Mouse (Mus musculus) embryonic facial prominence, embryonic 11.5 days (tissue): ENCODE measurements around the gene Rab4b. TPM values are rescaled to one million over a fixed set of nuclear protein-coding genes. Genes with fewer than 3 reads are reported as not detected.

Experiments
- ATAC-seq: fragments of 200-750 bp; cut with Nextera tagmentation; replicated peaks from 2 replicates; pipeline ENCODE4 v1.8.0; 2017; ENCODE audit warnings: low read depth; ENCODE audit not compliant: insufficient number of reproducible peaks, low FRiP score, low TSS enrichment
- DNase-seq: peaks from one replicate; pipeline ENCODE4 v3.0.0-alpha.2; 2015; ENCODE audit warnings: low spot score
- H3K27ac ChIP-seq: fragments of 300-500 bp; sonication (generic); replicated peaks from 2 replicates; pipeline ENCODE4 v1.5.1; 2014; ENCODE audit warnings: mild to moderate bottlenecking, low read depth, low read length, control low read depth
- H3K27me3 ChIP-seq: fragments of 300-500 bp; sonication (generic); 2 replicates; pipeline ENCODE4 v1.6.1; 2014; ENCODE audit warnings: mild to moderate bottlenecking, low read length, moderate library complexity, mixed read lengths; ENCODE audit not compliant: control insufficient read depth, insufficient read depth
- H3K36me3 ChIP-seq: fragments of 300-500 bp; sonication (generic); replicated peaks from 2 replicates; pipeline ENCODE4 v1.6.1; 2014; ENCODE audit warnings: low read depth, mild to moderate bottlenecking, low read length, moderate library complexity, mixed read lengths; ENCODE audit not compliant: control insufficient read depth, insufficient read depth
- H3K4me1 ChIP-seq: fragments of 300-500 bp; sonication (generic); 2 replicates; pipeline ENCODE4 v1.6.1; 2014; ENCODE audit warnings: low read length, mixed read lengths; ENCODE audit not compliant: control insufficient read depth, insufficient read depth
- H3K4me2 ChIP-seq: fragments of 300-500 bp; sonication (generic); 2 replicates; pipeline ENCODE4 v1.6.1; 2014; ENCODE audit warnings: low read depth, mild to moderate bottlenecking, control low read depth, low read length, moderate library complexity
- H3K4me3 ChIP-seq: fragments of 300-500 bp; sonication (generic); 2 replicates; pipeline ENCODE4 v1.5.1; 2014; ENCODE audit warnings: low read depth, low read length, control low read depth
- H3K9ac ChIP-seq: fragments of 300-500 bp; sonication (generic); replicated peaks from 2 replicates; pipeline ENCODE4 v1.6.1; 2014; ENCODE audit warnings: mild to moderate bottlenecking, control low read depth, low read length
- H3K9me3 ChIP-seq: fragments of 300-500 bp; sonication (generic); replicated peaks from 2 replicates; pipeline ENCODE4 v1.6.1; 2016; ENCODE audit warnings: mild to moderate bottlenecking, low read length, inconsistent platforms, mixed read lengths; ENCODE audit not compliant: control insufficient read depth
- WGBS: fragments of 180-500 bp; shearing (Covaris S2); extraction: QIAGEN DNeasy Blood & Tissue Kit; methylation state at CpG from one replicate; pipeline ENCODE4 v1.1.7; 2014; 5-methylcytosine and 5-hydroxymethylcytosine counted together
- polyA plus RNA-seq: library from polyadenylated mRNA; unstranded; fragments of >200 nt; fragmentation: Nextera tagmentation; extraction: Ambion mirVana; gene quantifications from 2 replicates; pipeline ENCODE4 v1.2.1, GENCODE M21; 2014

Rab4b gene
- polyA plus RNA-seq, 1 experiment from 2014 or later = 49.3 TPM

DNA sequence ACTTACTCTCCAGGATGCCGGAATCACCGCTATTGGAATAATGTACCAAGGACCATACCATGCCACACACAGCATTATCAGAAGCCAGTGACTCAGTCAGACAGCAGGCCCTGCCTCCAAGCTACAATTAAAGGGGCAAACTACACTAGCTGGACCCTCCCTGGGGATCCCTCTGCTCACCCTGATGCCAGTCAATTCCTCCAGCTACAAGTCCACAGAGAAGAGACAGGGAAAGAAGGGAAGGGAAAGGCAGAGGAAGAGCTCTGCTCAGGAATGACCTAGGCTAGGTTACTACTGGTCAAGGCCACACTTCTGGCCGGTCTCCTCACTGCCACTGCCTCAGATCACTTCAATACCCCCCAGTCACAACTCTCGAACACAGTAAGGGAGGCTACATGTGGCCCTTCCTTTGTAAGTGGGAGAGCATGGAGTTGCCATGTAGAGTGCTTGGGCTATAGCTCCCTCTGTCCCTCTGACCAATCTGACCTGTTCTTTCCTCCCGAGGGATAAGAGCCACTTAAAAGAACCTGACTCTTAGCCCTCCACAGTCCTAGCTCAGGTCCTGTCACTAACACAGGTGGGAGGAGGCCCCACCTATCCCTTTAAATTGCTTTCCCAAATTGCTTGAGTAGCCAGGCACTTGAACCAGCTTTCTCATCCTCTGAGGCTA lies 15.8 kb downstream of the Rab4b start:
- Histone ChIP-seq H3K9ac (no peak overlapping the region; the same call in 1 of the 2 replicates), H3K27me3 (no peaks in the 10 kb centered on the region), H3K36me3 (peaks cover 15% of the 10 kb centered on the region), H3K9me3 (no peaks in the 10 kb centered on the region), H3K4me2 (no peak overlapping the region), H3K27ac (no peak overlapping the region), H3K4me1 (peaks cover 11% of the 10 kb centered on the region), H3K4me3 (no peak overlapping the region)
- DNase-seq (no peak), ATAC-seq (no peak)
- 91% methylated on average over 5 of the region's 5 CpGs for WGBS

DNA sequence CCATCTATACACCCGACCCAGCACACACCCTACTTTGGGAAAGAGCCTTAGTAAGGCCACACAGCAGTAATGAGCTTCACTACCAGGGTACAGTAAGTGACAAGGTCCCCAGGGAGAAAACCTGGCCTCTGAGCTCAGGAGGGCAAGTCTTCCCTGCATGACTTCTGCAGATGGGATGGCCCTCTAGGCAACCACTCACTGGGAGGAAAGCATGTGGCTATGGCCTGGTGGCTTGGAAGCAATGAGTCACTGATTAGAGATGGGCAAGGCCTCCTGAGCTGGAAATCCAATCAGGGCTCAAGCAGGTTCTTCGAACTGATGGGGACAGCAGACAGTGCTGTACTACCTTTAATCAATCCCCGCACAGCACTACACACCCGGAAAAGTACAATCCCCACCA lies 17.0 kb downstream of the Rab4b start:
- Histone ChIP-seq H3K9ac (no peak overlapping the region; the same call in 1 of the 2 replicates), H3K36me3 (peaks cover 15% of the 10 kb centered on the region), H3K27ac (no peak overlapping the region), H3K27me3 (no peaks in the 10 kb centered on the region), H3K4me1 (peaks cover 11% of the 10 kb centered on the region), H3K4me2 (no peak overlapping the region), H3K4me3 (no peak overlapping the region), H3K9me3 (no peaks in the 10 kb centered on the region)
- WGBS = 82% methylated on average over 4 of the region's 4 CpGs
- ATAC-seq (no peak), DNase-seq (no peak)

DNA sequence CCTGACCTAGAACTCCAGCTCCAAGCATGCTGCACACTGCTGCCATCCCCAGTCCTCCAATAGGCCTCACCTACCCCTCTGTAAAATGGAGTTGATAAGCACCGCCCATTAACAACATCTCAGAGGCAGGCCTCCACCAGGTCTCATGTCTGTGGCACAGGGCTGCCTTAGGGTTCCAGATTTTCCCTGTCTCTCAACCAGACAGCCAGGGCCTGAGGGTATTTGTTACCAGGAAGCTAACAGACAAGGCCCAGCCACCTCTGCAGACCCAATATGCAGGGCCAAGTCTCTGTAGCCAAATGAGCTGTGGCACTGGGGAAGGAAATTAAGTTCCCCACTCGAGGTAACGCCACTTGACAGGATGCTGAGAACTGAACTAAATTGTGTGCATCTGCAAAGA lies 17.8 kb downstream of the Rab4b start:
- ATAC-seq = no peak
- peaks cover 11% of the 10 kb centered on the region for H3K4me1 ChIP-seq
- no peaks in the 10 kb centered on the region for H3K27me3 ChIP-seq
- no peak overlapping the region for H3K4me2 ChIP-seq
- no peak overlapping the region for H3K27ac ChIP-seq
- H3K9ac ChIP-seq = no peak overlapping the region
- no peaks in the 10 kb centered on the region for H3K9me3 ChIP-seq
- no peak for DNase-seq
- H3K36me3 ChIP-seq = peaks cover 15% of the 10 kb centered on the region
- WGBS = 86% methylated on average over 3 of the region's 3 CpGs
- H3K4me3 ChIP-seq = no peak overlapping the region

DNA sequence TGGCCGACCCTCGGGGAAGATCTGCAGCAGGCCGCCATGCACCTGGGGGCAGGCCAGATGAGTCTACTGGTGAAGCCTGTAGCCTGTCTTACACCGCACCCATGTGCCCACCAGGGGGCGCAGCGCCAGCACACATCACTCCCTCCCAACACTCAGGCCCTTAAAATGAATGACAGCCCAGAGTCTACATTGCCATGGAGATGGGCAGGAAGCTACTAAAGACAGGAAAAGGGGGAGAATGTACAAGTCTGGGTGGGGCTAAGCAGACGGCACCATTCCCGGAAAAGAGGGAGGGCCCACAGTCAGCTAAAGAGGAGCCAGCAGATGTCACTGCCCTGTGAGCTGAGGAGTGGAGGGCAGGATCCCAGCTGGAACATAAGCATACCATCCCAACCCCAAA lies 18.8 kb downstream of the Rab4b start:
- no peak overlapping the region for H3K4me3 ChIP-seq
- no peaks in the 10 kb centered on the region for H3K9me3 ChIP-seq
- H3K27me3 ChIP-seq = no peaks in the 10 kb centered on the region
- ATAC-seq (peak; percentile 89), DNase-seq (peak; percentile 86)
- WGBS = 16% methylated on average over 8 of the region's 8 CpGs
- peaks cover 15% of the 10 kb centered on the region for H3K36me3 ChIP-seq
- H3K4me1 ChIP-seq = peaks cover 5% of the 10 kb centered on the region
- H3K9ac ChIP-seq = no peak overlapping the region
- no peak overlapping the region for H3K4me2 ChIP-seq
- no peak overlapping the region for H3K27ac ChIP-seq

DNA sequence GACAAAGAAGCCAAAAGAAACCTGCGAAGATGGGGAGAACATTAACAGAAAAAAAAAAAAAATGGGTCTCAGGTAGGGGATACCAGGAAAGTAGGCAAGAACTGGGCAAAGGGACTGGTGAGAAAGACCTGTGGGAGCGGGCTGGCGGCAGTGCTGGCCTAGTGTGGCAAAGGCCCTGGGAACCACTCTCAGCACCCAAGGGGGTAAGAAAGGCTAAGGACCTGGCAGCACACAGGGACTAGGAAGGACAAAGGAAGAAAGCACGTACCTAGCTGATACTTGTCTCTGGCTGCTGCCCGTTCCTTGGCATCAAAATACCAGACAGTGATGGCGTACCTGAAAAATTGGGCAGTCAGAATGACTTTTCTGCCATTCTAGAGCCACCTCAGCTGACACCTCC lies 19.4 kb downstream of the Rab4b start:
- WGBS = 93% methylated on average over 6 of the region's 6 CpGs

DNA sequence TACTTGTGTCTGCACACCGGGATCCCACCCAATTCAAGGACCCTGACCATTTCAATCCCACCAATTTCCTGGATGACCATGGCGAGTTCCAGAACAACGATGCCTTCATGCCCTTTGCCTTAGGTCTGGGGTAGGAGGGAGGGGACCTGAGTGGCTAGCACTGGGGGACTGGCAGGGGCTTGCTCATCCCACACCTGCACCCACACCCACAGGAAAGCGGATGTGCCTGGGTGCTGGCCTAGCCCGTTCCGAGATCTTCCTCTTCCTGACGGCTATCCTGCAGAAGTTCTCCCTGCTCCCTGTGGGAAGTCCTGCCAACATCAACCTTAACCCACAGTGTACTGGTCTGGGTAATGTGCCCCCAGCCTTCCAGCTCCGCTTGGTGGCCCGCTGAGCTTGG lies 20.5 kb downstream of the Rab4b start:
- DNase-seq = no peak
- peaks cover 11% of the 10 kb centered on the region for H3K36me3 ChIP-seq
- no peak for ATAC-seq
- no peaks in the 10 kb centered on the region for H3K4me1 ChIP-seq
- no peaks in the 10 kb centered on the region for H3K27me3 ChIP-seq
- H3K27ac ChIP-seq = no peak overlapping the region
- H3K9ac ChIP-seq = no peak overlapping the region
- H3K9me3 ChIP-seq = no peaks in the 10 kb centered on the region
- H3K4me2 ChIP-seq = no peak overlapping the region
- no peak overlapping the region for H3K4me3 ChIP-seq
- 95% methylated on average over 9 of the region's 9 CpGs for WGBS

More for the DNA sequence above, 19.4 kb downstream of the Rab4b start:
- Histone ChIP-seq H3K4me1 (no peaks in the 10 kb centered on the region; the same call in none of the 2 replicates), H3K27ac (no peak overlapping the region), H3K9me3 (no peaks in the 10 kb centered on the region), H3K27me3 (no peaks in the 10 kb centered on the region), H3K4me3 (no peak overlapping the region), H3K9ac (no peak overlapping the region), H3K36me3 (peaks cover 11% of the 10 kb centered on the region), H3K4me2 (no peak overlapping the region)
- ATAC-seq (no peak), DNase-seq (no peak)

DNA sequence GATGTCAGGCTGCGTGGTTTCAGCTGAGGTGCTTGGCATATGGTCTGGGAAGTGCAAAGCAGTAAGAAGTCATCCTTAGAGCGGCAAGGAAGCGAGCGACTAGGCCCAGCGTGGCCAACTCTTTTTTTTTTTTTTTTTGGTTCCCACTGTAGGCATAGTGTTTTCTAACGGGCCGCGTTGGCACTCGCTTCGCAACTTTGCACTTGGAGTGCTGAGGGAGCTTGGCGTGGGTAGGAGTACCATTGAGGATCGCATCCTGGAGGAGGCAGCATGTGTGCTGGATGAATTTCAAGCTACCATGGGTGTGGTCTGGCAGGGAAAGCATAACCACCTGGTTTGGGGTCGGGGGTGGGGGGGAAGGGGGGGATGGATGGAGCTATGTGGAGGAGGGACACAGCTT lies 22.7 kb downstream of the Rab4b start:
- Histone ChIP-seq H3K4me3 (no peak overlapping the region), H3K27me3 (no peaks in the 10 kb centered on the region), H3K27ac (no peak overlapping the region), H3K9ac (no peak overlapping the region), H3K9me3 (no peaks in the 10 kb centered on the region), H3K36me3 (peaks cover 11% of the 10 kb centered on the region), H3K4me1 (no peaks in the 10 kb centered on the region), H3K4me2 (no peak overlapping the region)
- WGBS = 83% methylated on average over 13 of the region's 13 CpGs
- ATAC-seq (no peak), DNase-seq (no peak)

DNA sequence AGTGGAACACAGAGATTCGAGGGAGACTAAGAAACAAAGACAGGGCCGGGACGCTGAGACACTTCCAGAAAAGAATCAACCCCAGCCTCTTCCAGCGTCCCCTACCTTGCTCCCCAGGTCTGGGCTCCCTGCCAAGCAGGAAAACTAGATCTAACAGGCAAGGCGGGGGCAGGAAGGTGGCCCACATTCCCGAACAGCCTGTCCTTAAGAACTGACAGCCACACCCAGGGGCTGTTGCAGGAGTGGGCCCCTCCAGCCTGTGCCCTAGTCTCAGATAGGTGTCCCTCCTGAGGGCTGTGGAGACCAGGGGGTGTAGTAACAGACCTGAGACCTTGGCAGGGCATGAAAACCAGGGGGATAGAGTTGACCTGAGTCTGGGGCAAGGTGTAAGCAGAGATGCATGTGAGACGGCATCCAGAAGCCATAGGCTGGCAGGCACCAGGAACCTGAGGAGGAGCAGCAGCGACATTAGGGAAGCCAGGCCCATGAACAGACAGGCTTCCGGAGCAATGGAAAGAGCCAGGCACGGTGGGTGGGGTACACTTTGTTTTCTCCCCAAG lies 25.4 kb downstream of the Rab4b start, which contains the start of gene Cyp2t4:
Cyp2t4 (plus strand) TSS at position 510 of the 560 bp plus-strand sequence.
- DNase-seq (no peak), ATAC-seq (no peak)
- Histone ChIP-seq H3K9ac (no peak within 1 kb of the TSS), H3K27ac (no peak within 1 kb of the TSS), H3K4me3 (no peak within 1 kb of the TSS), H3K36me3 (no peaks in the 10 kb centered on the region), H3K9me3 (no peaks in the 10 kb centered on the region), H3K4me2 (no peak within 1 kb of the TSS), H3K27me3 (no peaks in the 10 kb centered on the region), H3K4me1 (no peaks in the 10 kb centered on the region)
- WGBS = 76% methylated on average over 10 of the region's 10 CpGs
